Mouse (Mus musculus) macrophage (primary cell): ENCODE results near the gene Cemip2. TPM values are rescaled to one million over a fixed set of nuclear protein-coding genes. Genes with fewer than 3 reads are reported as not detected.

Source experiments
- H3K27ac ChIP-seq: fragments of 350-480 bp; formaldehyde crosslinking; 2 replicates; pipeline ENCODE4 v1.9.0; 2021
- H3K36me3 ChIP-seq: fragments of 350-480 bp; formaldehyde crosslinking; 2 replicates; pipeline ENCODE4 v1.9.0; 2021; ENCODE audit errors: inconsistent target
- H3K4me3 ChIP-seq: fragments of 350-480 bp; formaldehyde crosslinking; 2 replicates; pipeline ENCODE4 v1.9.0; 2021; ENCODE audit errors: inconsistent target
- H3K79me2 ChIP-seq: fragments of 350-480 bp; formaldehyde crosslinking; 2 replicates; pipeline ENCODE4 v1.9.0; 2021; ENCODE audit errors: inconsistent target
- WGBS: methylation state at CpG from one replicate; pipeline ENCODE4 v1.1.7; 2026; ENCODE audit warnings: inconsistent platforms; ENCODE audit not compliant: missing documents; 5-methylcytosine and 5-hydroxymethylcytosine counted together
- polyA plus RNA-seq: library from polyadenylated mRNA; stranded (reverse); fragments of 250-400 nt; gene quantifications from 3 replicates; pipeline ENCODE4 v1.2.4, GENCODE M21; 2018; ENCODE audit warnings: inconsistent platforms

The Cemip2 gene
- polyA plus RNA-seq, 1 experiment from 2014 or later, result 6.8 TPM

- Histone ChIP-seq H3K36me3 (no peaks in the 10 kb centered on the region), H3K79me2 (peaks cover 92% of the 10 kb centered on the region), H3K4me3 (no peak overlapping the region), H3K27ac (no peak overlapping the region)
- 4% methylated on average over 3 of the region's 3 CpGs for WGBS
These were observed 7.0 kb downstream of the Cemip2 start for GRCm38 (mm10) chr19:21785132-21785528.

- H3K27ac ChIP-seq, result no peak overlapping the region
- 92% methylated on average over 6 of the region's 6 CpGs for WGBS
- no peaks in the 10 kb centered on the region for H3K36me3 ChIP-seq
- peaks cover 88% of the 10 kb centered on the region; the same call in 1 of the 2 replicates for H3K79me2 ChIP-seq
- H3K4me3 ChIP-seq, result no peak overlapping the region
These were observed 8.9 kb downstream of the Cemip2 start for GRCm38 (mm10) chr19:21787004-21787480.

GRCm38 (mm10) chr19:21788999-21789398 lies 10.9 kb downstream of the Cemip2 start:
- Histone ChIP-seq H3K36me3 (peaks cover 15% of the 10 kb centered on the region; the same call in 1 of the 2 replicates), H3K79me2 (peaks cover 74% of the 10 kb centered on the region; the same call in 1 of the 2 replicates), H3K27ac (no peak overlapping the region), H3K4me3 (no peak overlapping the region)
- 98% methylated on average over 8 of the region's 8 CpGs for WGBS

GRCm38 (mm10) chr19:21789676-21790075 lies 11.5 kb downstream of the Cemip2 start:
- Histone ChIP-seq H3K27ac (no peak overlapping the region), H3K79me2 (peaks cover 67% of the 10 kb centered on the region; the same call in 1 of the 2 replicates), H3K36me3 (peaks cover 16% of the 10 kb centered on the region; the same call in 1 of the 2 replicates), H3K4me3 (no peak overlapping the region)
- 96% methylated on average over 6 of the region's 6 CpGs for WGBS

DNA sequence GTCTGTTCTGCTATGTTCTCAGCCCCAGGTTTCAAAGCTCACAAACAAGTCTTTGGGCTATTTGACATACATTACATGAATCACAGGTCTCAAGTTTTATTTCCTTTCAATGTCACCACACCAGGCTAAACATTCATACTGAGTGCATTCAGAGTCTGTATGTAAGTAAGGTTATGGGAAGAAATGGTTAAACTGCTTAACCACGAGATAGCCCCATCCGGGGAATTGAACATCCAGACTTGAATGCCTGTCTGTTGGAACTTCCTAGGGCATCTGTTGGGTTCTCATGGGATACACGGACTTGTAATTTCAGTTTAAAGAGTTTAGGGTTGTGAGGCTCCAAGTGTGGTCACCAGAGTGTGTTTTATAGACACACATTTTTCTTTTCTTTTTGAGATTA lies 13.2 kb downstream of the Cemip2 start:
- WGBS, result 90% methylated on average over 3 of the region's 3 CpGs
- peaks cover 16% of the 10 kb centered on the region; the same call in 1 of the 2 replicates for H3K36me3 ChIP-seq
- H3K27ac ChIP-seq, result no peak overlapping the region
- H3K79me2 ChIP-seq, result peaks cover 53% of the 10 kb centered on the region; the same call in 1 of the 2 replicates
- no peak overlapping the region for H3K4me3 ChIP-seq

DNA sequence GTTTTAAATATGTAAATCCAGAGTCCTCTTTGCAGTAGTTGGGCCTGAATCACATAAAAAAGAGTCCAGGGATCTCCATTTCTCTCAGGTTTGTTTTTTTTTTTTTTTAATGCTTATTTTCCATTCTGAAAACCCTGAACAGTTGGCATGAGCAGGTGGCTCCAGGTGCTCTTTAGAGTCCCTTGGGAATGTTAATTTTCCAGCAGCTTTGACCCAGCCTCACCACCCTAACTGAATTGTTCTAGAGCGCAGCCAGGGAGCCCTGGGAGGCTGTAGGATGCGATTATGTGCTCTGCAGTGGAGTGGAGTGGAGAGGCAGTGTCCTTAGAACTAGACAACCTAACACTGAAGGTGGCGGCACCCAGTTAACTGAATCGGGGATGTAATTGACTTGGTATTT lies 13.7 kb downstream of the Cemip2 start:
- H3K4me3 ChIP-seq, result no peak overlapping the region
- WGBS, result 100% methylated on average over 4 of the region's 4 CpGs
- H3K27ac ChIP-seq, result no peak overlapping the region
- H3K36me3 ChIP-seq, result peaks cover 16% of the 10 kb centered on the region; the same call in 1 of the 2 replicates
- peaks cover 49% of the 10 kb centered on the region; the same call in 1 of the 2 replicates for H3K79me2 ChIP-seq

GRCm38 (mm10) chr19:21792587-21793175 lies 14.5 kb downstream of the Cemip2 start:
- peaks cover 40% of the 10 kb centered on the region; the same call in 1 of the 2 replicates for H3K79me2 ChIP-seq
- H3K36me3 ChIP-seq, result peaks cover 17% of the 10 kb centered on the region; the same call in 1 of the 2 replicates
- H3K4me3 ChIP-seq, result no peak overlapping the region
- no peak overlapping the region for H3K27ac ChIP-seq
- WGBS, result 99% methylated on average over 15 of the region's 26 CpGs

DNA sequence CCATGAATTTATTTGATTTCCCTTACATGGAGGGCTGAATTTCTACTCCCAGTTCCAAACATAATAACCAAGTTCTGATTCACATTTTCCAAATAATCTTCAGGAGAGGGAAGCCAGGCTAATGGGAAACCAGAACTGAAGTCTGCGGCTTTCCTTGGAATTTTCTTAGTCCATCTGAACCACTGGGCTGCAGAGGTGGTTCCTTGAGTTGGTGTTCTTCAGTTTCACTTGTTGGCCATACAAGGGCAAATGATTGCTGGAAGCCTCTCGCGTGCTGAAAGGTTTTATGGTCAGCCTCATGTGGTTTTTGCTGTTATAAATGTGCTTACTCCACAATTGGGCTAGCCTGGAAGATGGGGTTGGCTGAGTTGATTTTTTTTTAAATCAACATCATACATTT lies 16.4 kb downstream of the Cemip2 start:
- Histone ChIP-seq H3K36me3 (peaks cover 21% of the 10 kb centered on the region; the same call in 1 of the 2 replicates), H3K79me2 (peaks cover 21% of the 10 kb centered on the region; the same call in 1 of the 2 replicates), H3K4me3 (no peak overlapping the region), H3K27ac (no peak overlapping the region)
- 92% methylated on average over 3 of the region's 3 CpGs for WGBS

DNA sequence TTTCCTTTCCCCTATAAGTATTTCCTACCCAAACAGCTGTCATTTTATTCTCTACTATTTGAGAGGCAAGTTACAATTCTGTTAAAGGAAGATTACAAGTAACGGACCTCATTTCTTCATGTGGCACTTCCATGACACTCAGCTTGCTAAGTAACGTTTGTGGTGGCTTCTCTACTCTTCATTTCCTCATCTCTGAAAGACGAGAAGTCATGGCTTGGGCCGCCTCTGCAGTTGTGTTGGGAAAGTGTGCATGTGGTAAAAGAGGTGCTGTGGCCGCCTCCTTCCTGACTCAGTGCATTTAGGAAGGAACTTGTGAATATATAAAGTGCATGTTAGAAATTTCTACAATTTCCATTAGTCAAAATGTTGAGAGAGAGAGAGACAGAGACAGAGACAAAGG lies 18.2 kb downstream of the Cemip2 start:
- 17% methylated on average over 5 of the region's 5 CpGs for WGBS
- Histone ChIP-seq H3K27ac (no peak overlapping the region), H3K79me2 (peaks cover 8% of the 10 kb centered on the region; the same call in 1 of the 2 replicates), H3K4me3 (no peak overlapping the region), H3K36me3 (peaks cover 21% of the 10 kb centered on the region; the same call in 1 of the 2 replicates)

- Histone ChIP-seq H3K79me2 (no peaks in the 10 kb centered on the region), H3K4me3 (no peak overlapping the region), H3K36me3 (peaks cover 17% of the 10 kb centered on the region; the same call in 1 of the 2 replicates), H3K27ac (no peak overlapping the region)
- WGBS, result 91% methylated on average over 3 of the region's 3 CpGs
These were observed 20.6 kb downstream of the Cemip2 start for GRCm38 (mm10) chr19:21798700-21799099.

DNA sequence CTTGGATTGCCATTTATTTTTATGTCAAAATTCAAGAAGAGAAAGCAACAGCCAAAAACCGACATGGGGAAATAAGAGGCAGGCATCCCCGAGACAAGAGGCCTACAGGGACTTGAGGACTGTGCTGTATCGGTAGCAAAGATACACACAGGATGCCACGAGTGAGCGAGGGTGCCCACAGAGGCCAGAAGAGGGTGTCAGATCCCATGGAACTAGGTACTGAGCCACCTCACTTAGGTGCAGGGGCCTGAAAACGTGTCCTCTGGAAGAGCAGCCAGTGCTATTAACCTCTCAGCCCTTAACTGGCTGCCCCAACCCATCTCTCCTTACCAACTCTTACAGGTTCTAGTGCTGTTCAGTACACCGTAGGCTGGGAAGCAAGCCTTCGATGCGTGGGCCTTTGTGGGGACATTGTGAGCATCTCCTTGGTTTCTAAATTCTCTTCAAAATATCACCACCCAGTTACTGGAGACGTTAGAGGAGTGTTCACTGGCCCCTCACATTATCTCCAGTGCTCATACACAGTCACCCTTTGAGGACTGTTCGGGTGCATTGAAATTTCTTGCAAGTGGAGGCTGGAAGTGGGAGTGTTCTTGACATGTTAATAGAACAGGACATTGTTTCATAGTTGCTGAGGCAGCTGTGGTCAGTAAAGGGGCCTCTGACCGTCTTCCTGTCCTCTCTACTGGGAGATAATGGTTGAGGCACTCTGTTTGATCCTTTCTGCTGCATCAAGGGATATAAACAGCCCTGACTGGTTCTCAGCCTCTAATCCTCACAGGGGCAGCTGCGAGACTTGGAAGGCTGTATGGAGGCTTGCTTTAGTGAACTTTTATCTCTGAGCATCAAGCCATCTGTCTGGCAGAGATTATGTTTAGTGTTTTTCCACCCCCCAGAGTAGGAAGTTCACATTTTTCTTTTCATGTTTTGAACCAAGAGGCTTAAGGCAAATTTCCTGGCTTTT lies 21.6 kb downstream of the Cemip2 start:
- Histone ChIP-seq H3K36me3 (0 out of 2 replicates have a peak, but pooled peaks cover 13% of the 10 kb centered on the region), H3K4me3 (no peak overlapping the region), H3K79me2 (no peaks in the 10 kb centered on the region), H3K27ac (no peak overlapping the region)
- 87% methylated on average over 13 of the region's 13 CpGs for WGBS

DNA sequence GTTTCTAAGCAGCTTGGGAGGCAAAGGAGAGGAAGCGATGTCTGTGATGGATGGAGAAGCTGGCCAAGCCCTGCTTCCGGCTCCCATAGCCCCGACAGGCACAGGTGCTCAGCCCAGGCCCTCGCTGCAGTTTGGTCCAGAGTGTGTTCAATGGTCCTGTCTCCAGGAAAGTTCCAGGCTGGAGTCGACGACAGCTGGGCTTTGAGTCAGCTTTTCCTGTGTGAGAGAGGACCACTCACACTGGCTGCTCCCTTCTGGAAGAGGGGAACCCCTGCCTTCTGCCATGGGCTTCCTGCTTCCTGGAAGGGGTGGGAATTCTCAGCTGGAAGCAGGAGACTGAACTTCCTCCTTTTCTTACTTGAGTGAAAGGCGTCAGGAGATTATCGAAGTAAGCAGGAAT lies 26.3 kb downstream of the Cemip2 start:
- Histone ChIP-seq H3K79me2 (no peaks in the 10 kb centered on the region), H3K4me3 (no peak overlapping the region), H3K27ac (no peak overlapping the region), H3K36me3 (peaks cover 33% of the 10 kb centered on the region)
- WGBS, result 88% methylated on average over 6 of the region's 8 CpGs

DNA sequence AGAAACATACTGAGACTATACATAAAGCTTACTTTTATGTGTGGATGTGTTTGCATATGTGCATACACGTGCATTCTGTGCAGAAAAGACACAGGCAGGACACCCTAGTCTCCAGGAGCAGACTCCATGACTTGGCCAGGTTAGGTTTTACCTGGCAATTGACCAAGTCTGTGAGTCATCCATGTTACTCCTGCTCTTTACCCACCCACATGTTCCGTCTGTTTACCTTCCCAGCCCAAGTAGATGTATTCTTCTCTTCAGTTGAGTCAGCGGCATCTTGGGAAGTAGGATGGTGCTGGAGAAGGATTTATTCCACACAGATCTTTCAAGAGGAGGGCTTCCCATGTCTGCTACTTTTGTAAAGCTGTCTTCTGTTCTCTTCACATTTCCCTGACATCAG lies 27.2 kb downstream of the Cemip2 start:
- H3K79me2 ChIP-seq, result no peaks in the 10 kb centered on the region

GRCm38 (mm10) chr19:21810135-21810534 lies 32.0 kb downstream of the Cemip2 start:
- H3K4me3 ChIP-seq, result no peak overlapping the region
- H3K79me2 ChIP-seq, result no peaks in the 10 kb centered on the region
- peaks cover 64% of the 10 kb centered on the region for H3K36me3 ChIP-seq
- WGBS, result 98% methylated on average over 5 of the region's 5 CpGs
- no peak overlapping the region for H3K27ac ChIP-seq

More for the DNA sequence above, 27.2 kb downstream of the Cemip2 start:
- Histone ChIP-seq H3K27ac (no peak overlapping the region), H3K4me3 (no peak overlapping the region), H3K36me3 (peaks cover 40% of the 10 kb centered on the region)
- WGBS, result 96% methylated on average over 2 of the region's 3 CpGs
